ENCODE assay signal across 8 mouse cellular contexts in genomic region chr9:30480464-30480863, GRCm38 (mm10). TPM values are rescaled to one million over a fixed set of nuclear protein-coding genes. Genes with fewer than 3 reads are reported as not detected.
DNase-seq lines count a peak whose midpoint lies in the region; ATAC-seq and TF ChIP-seq lines count a peak whose summit lies in the region.

No protein-coding gene starts in this region.

- H3K9ac ChIP-seq in kidney, embryonic 15.5 days, result no peak overlapping the region
- no peak overlapping the region for H3K9ac ChIP-seq in limb, embryonic 15.5 days

- H3K79me2 ChIP-seq in C2C12 (ENCODE audit: control insufficient read depth, insufficient read depth), result no peaks in the 10 kb centered on the region

- H3K36me3 ChIP-seq in C2C12 (ENCODE audit: control insufficient read depth, insufficient read depth), result no peaks in the 10 kb centered on the region
- no peaks in the 10 kb centered on the region for H3K36me3 ChIP-seq in heart, embryonic 10.5 days
- H3K36me3 ChIP-seq in kidney, embryonic 15.5 days, result no peaks in the 10 kb centered on the region
- H3K36me3 ChIP-seq in limb, embryonic 15.5 days, result no peaks in the 10 kb centered on the region
- H3K36me3 ChIP-seq in splenic B cell, adult 2 months (ENCODE audit: control insufficient read depth, insufficient read depth, low read length, poor library complexity, severe bottlenecking), result no peaks in the 10 kb centered on the region

- H3K4me2 ChIP-seq in kidney, embryonic 15.5 days, result no peak overlapping the region
- H3K4me2 ChIP-seq in limb, embryonic 15.5 days, result no peak overlapping the region

- no peak overlapping the region for H3ac ChIP-seq in C2C12 (ENCODE audit: control insufficient read depth, insufficient read length, low read depth)

- peak; percentile 100 for TF ChIP-seq CTCF in C2C12 (IDR thresholded peaks at IDR 0.05; ENCODE audit: control insufficient read depth, insufficient read depth, insufficient read length)

- peak; percentile 82 for ATAC-seq in erythroblast, adult 5-6 weeks (replicated peaks; ENCODE audit: low FRiP score, poor library complexity, severe bottlenecking)
- peak; percentile 92 for ATAC-seq in kidney, embryonic 15.5 days (replicated peaks; ENCODE audit: low FRiP score)
- ATAC-seq in limb, embryonic 15.5 days (ENCODE audit: insufficient number of reproducible peaks, low FRiP score, low TSS enrichment, low read depth), result peak; percentile 84

- H3K4me3 ChIP-seq in C2C12 (ENCODE audit: insufficient read depth, poor library complexity, severe bottlenecking), result no peak overlapping the region
- no peak overlapping the region for H3K4me3 ChIP-seq in heart, embryonic 10.5 days
- H3K4me3 ChIP-seq in kidney, embryonic 15.5 days (replicated peaks), result no peak overlapping the region
- H3K4me3 ChIP-seq in limb, embryonic 15.5 days, result no peak overlapping the region

- H3K79me3 ChIP-seq in C2C12 (ENCODE audit: low read depth), result no peaks in the 10 kb centered on the region

- DNase-seq in brain, adult 2 months (ENCODE audit: low read depth, low spot score), result peak; percentile 98
- DNase-seq in heart, embryonic 10.5 days (ENCODE audit: low spot score), result peak; percentile 94
- DNase-seq in naive thymus-derived CD4-positive, alpha-beta T cell, adult 2 months (ENCODE audit: low read depth), result peak; percentile 91
- peak; percentile 93 for DNase-seq in splenic B cell, adult 2 months (ENCODE audit: low read depth, low spot score)

- H3K27me3 ChIP-seq in C2C12 (ENCODE audit: control insufficient read depth, insufficient read depth, insufficient read length), result peaks cover 21% of the 10 kb centered on the region
- 0 out of 2 replicates have a peak, but pooled peaks cover 4% of the 10 kb centered on the region for H3K27me3 ChIP-seq in heart, embryonic 10.5 days (ENCODE audit: insufficient read depth, poor library complexity, severe bottlenecking)
- H3K27me3 ChIP-seq in kidney, embryonic 15.5 days, result no peaks in the 10 kb centered on the region
- no peaks in the 10 kb centered on the region for H3K27me3 ChIP-seq in limb, embryonic 15.5 days
- H3K27me3 ChIP-seq in splenic B cell, adult 2 months (ENCODE audit: control insufficient read depth, insufficient read depth, low read length, poor library complexity, severe bottlenecking), result no peaks in the 10 kb centered on the region

- H3K4me1 ChIP-seq in heart, embryonic 10.5 days, result peaks cover 5% of the 10 kb centered on the region; the same call in 1 of the 2 replicates
- H3K4me1 ChIP-seq in kidney, embryonic 15.5 days, result peaks cover 4% of the 10 kb centered on the region; the same call in 1 of the 2 replicates
- peaks cover 6% of the 10 kb centered on the region; the same call in 1 of the 2 replicates for H3K4me1 ChIP-seq in limb, embryonic 15.5 days

- no peaks in the 10 kb centered on the region for H3K9me3 ChIP-seq in heart, embryonic 10.5 days
- H3K9me3 ChIP-seq in kidney, embryonic 15.5 days (replicated peaks), result no peaks in the 10 kb centered on the region
- H3K9me3 ChIP-seq in limb, embryonic 15.5 days, result no peaks in the 10 kb centered on the region

- 4% methylated on average over 6 of the region's 6 CpGs for WGBS in heart, embryonic 10.5 days
- WGBS in kidney, embryonic 15.5 days, result 1% methylated on average over 6 of the region's 6 CpGs
- 2% methylated on average over 6 of the region's 6 CpGs for WGBS in limb, embryonic 15.5 days

- no peak overlapping the region for H3K27ac ChIP-seq in heart, embryonic 10.5 days
- H3K27ac ChIP-seq in kidney, embryonic 15.5 days, result no peak overlapping the region
- no peak overlapping the region for H3K27ac ChIP-seq in limb, embryonic 15.5 days

TF ChIP-seq in C2C12, 6 proteins besides CTCF, POLR2A, EP300 and RAD21:
- no peak for TF ChIP-seq USF1 (IDR thresholded peaks at IDR 0.05; ENCODE audit: low read depth)
- TF ChIP-seq MYOG (IDR thresholded peaks at IDR 0.05; ENCODE audit: control insufficient read depth, extremely low read depth, insufficient read length), result no peak
- TF ChIP-seq FOSL1 (IDR thresholded peaks at IDR 0.05; ENCODE audit: insufficient read depth, low read length, poor library complexity, severe bottlenecking), result no peak
- no peak for TF ChIP-seq MYOD1 (IDR thresholded peaks at IDR 0.05; ENCODE audit: control insufficient read depth, insufficient read length, low read depth)

RNA-seq across cellular contexts. Expression of gene Snx19, which starts 53.6 kb away (rescaled TPM):
- 13.1 TPM for polyA plus RNA-seq in C2C12 (2012; fragmentation: generic; extraction: Trizol)
- total RNA-seq in erythroblast, adult 5-6 weeks (2015; ENCODE audit: low replicate concordance), result 3.6 and 3.7 TPM in 2 replicates
- 2.4 and 2.9 TPM in 2 replicates for total RNA-seq in erythroblast, adult 5-6 weeks (2017; ENCODE audit: low replicate concordance)
- polyA plus RNA-seq in heart, embryonic 10.5 days (2016; fragmentation: Nextera tagmentation; extraction: Ambion mirVana), result 18.1 and 20.2 TPM in 2 replicates
- 18.9 and 20.0 TPM in 2 replicates for polyA plus RNA-seq in kidney, embryonic 15.5 days (2015; fragmentation: Nextera tagmentation; extraction: Ambion mirVana)
- polyA plus RNA-seq in limb, embryonic 15.5 days (2015; fragmentation: Nextera tagmentation; extraction: Ambion mirVana), result 17.0 and 18.2 TPM in 2 replicates
